Mouse (Mus musculus) bone marrow macrophage, adult 2 months (primary cell): ENCODE results near the gene Ulk4.

Experiments
- CTCF ChIP-seq: IDR thresholded peaks from 2 replicates; pipeline ENCODE4 v1.5.1; 2012; ENCODE audit warnings: low read depth, mild to moderate bottlenecking, low read length, moderate library complexity
- POLR2A ChIP-seq: IDR thresholded peaks from 2 replicates; pipeline ENCODE4 v1.6.1; 2012; ENCODE audit warnings: mild to moderate bottlenecking, low read depth, low read length, borderline replicate concordance

DNA sequence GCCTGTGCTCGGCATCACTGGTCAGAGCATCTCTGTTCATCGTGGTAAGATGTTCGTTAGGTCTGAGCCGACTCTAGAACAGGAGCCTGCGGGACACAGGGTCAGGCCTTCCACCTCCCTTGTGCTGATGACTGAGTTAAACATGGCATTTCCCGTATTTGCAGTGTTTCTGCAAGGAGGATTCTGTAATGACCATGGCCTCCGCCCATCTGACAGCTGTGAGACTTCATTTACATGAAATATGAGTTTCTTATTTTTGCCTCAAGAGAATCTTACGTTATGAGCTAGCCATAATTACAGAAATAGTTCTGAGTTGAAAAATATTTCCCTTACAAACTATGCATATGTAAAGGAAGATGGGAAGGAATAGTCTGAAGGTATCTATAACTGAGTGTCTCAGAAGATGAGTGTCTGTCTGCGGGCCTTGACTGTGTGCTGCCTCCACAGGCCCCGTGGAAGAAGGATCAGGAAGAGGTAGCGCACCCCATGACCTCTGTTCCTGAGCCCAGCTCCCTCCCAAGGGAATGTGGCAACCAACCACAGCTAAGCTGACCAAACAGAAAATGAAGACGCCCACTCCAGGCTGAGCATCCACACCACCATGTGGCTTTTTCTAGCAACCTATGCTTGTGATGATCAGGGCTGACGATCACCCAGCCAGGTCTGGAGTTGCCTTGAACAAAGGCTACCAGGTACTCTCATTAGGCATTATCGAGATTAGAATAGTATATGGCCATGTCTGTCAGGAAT lies 212.2 kb downstream of the Ulk4 start:
- no peak for TF ChIP-seq POLR2A
- no peak for TF ChIP-seq CTCF
